Mouse (Mus musculus): ENCODE data around the gene Eppin. TPM values are rescaled to one million over a fixed set of nuclear protein-coding genes. Genes with fewer than 3 reads are reported as not detected.
"Not testable (repeated sequence)": the region's sequence is repeated elsewhere in the genome, so short reads cannot be mapped to it uniquely, and the experiment has no call there.

Eppin gene
- total RNA-seq (2021): not detected
- long read RNA-seq, experiment 1: 0 reads
- long read RNA-seq, experiment 2: 0 reads

DNA sequence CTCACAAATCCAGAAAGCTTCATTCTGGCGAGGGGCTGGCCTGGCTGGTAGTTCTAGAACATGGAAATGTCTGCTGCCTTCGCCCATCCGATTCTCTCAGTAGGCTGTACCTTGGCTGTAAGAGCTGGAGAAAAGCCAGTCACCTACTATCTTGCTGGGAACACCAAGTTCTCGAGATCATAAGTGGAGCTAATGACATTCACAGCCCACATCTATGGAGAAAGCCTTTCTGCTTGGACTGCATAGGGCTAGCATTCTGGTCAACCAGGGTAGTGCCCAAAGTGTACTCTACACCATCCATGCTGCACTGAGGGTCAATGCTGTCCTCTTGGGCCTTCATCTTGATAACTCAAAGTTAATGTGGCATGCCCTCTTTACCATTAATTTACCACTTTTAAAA lies at the start of gene Eppin:
Gene Eppin, minus strand, starts transcription at position 101 of the 400 bp plus-strand sequence.
- intact Hi-C loops (cut with DNase I): loop anchor here (5.0 kb wide), 1 partner anchor 134 kb away; no protein-coding TSS in a partner anchor
- DNase-seq: no peak
- TF ChIP-seq CTCF (IDR thresholded peaks at IDR 0.05): no peak
- no peak within 1 kb of the TSS for H3K27ac ChIP-seq
- H3K4me3 ChIP-seq: no peak within 1 kb of the TSS

- no peak for TF ChIP-seq CTCF (IDR thresholded peaks at IDR 0.05)
- no peak for DNase-seq
- H3K27ac ChIP-seq: no peak overlapping the region
- intact Hi-C loops (cut with DNase I): no loop called here
- H3K4me3 ChIP-seq: no peak overlapping the region
Observed at GRCm38 (mm10) chr2:164641881-164642673, 48.7 kb upstream of the Eppin start.

- Histone ChIP-seq H3K27ac (no peak overlapping the region), H3K4me3 (no peak overlapping the region)
- DNase-seq: no peak
- intact Hi-C loops (cut with DNase I): no loop called here
- TF ChIP-seq CTCF (IDR thresholded peaks at IDR 0.05): no peak
Observed at GRCm38 (mm10) chr2:164641129-164641528, 47.7 kb upstream of the Eppin start.

GRCm38 (mm10) chr2:164638696-164639095 lies 45.3 kb upstream of the Eppin start, which contains the start of gene Wfdc16:
TSS of gene Wfdc16 (minus strand) at chr2:164638796.
- no peak for TF ChIP-seq CTCF (IDR thresholded peaks at IDR 0.05)
- no peak within 1 kb of the TSS for H3K27ac ChIP-seq
- H3K4me3 ChIP-seq: no peak within 1 kb of the TSS
- DNase-seq: no peak
- intact Hi-C loops (cut with DNase I): no loop called here

- TF ChIP-seq CTCF (IDR thresholded peaks at IDR 0.05): no peak
- intact Hi-C loops (cut with DNase I): no loop called here
- Histone ChIP-seq H3K4me3 (no peak overlapping the region), H3K27ac (no peak overlapping the region)
- no peak for DNase-seq
Observed at GRCm38 (mm10) chr2:164635266-164635665, 41.9 kb upstream of the Eppin start.

- Histone ChIP-seq H3K27ac (no peak overlapping the region), H3K4me3 (no peak overlapping the region)
- intact Hi-C loops (cut with DNase I): no loop called here
- no peak for TF ChIP-seq CTCF (IDR thresholded peaks at IDR 0.05)
- no peak for DNase-seq
Observed at GRCm38 (mm10) chr2:164621775-164622174, 28.4 kb upstream of the Eppin start.

- DNase-seq: no peak
- no peak overlapping the region for H3K27ac ChIP-seq
- TF ChIP-seq CTCF (IDR thresholded peaks at IDR 0.05): no peak
- intact Hi-C loops (cut with DNase I): no loop called here
- no peak overlapping the region for H3K4me3 ChIP-seq
Observed at GRCm38 (mm10) chr2:164619050-164619449, 25.7 kb upstream of the Eppin start.

GRCm38 (mm10) chr2:164615386-164615785 lies 22.0 kb upstream of the Eppin start:
- intact Hi-C loops (cut with DNase I): no loop called here
- no peak for TF ChIP-seq CTCF (IDR thresholded peaks at IDR 0.05)
- Histone ChIP-seq H3K4me3 (no peak overlapping the region), H3K27ac (no peak overlapping the region)
- no peak for DNase-seq

GRCm38 (mm10) chr2:164613471-164613870 lies 20.1 kb upstream of the Eppin start, which contains the start of the genes Wfdc6b and Wfdc8:
TSS of gene Wfdc6b (plus strand) at chr2:164613522.
TSS of gene Wfdc8 (minus strand) at chr2:164613626.
- peak; percentile 59 for DNase-seq
- H3K27ac ChIP-seq; intact Hi-C loops (cut with DNase I); H3K4me3 ChIP-seq: not testable (repeated sequence)

GRCm38 (mm10) chr2:164608781-164609180 lies 15.4 kb upstream of the Eppin start:
- no peak for TF ChIP-seq CTCF (IDR thresholded peaks at IDR 0.05)
- intact Hi-C loops (cut with DNase I): no loop called here

DNA sequence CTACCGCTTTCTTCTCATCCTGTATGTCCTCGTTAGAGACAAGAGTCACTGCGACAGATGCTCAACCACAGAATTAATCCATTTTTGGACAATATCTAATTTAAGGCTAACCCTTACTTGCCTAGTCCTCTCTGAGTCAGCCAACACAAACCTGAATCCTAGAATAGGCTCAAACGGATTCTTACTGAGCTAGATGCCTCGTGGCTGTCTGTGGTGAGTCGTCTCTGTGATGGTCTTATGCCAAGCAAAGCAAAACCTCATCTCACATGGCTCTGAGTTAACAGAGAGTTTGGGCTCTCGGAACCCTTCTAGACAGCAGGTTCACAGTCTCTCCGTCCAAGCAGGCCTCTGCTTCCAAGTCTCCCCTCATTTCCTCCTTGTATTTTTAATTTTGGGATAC lies 11.0 kb upstream of the Eppin start:
- Histone ChIP-seq H3K27ac (no peak overlapping the region), H3K4me3 (no peak overlapping the region)
- no peak for DNase-seq
- no peak for TF ChIP-seq CTCF (IDR thresholded peaks at IDR 0.05)
- intact Hi-C loops (cut with DNase I): no loop called here

More at GRCm38 (mm10) chr2:164608781-164609180, 15.4 kb upstream of the Eppin start:
- no peak for DNase-seq
- no peak overlapping the region for H3K4me3 ChIP-seq
- H3K27ac ChIP-seq: no peak overlapping the region

- no peak for DNase-seq
- no peak for TF ChIP-seq CTCF (IDR thresholded peaks at IDR 0.05)
- intact Hi-C loops (cut with DNase I): no loop called here
- no peak overlapping the region for H3K4me3 ChIP-seq
- H3K27ac ChIP-seq: no peak overlapping the region
Observed at GRCm38 (mm10) chr2:164603482-164603881, 10.1 kb upstream of the Eppin start.

- H3K27ac ChIP-seq: no peak overlapping the region
- no peak overlapping the region for H3K4me3 ChIP-seq
- no peak for DNase-seq
- peak; percentile 29; the same call in 1 of the 2 replicates for TF ChIP-seq CTCF (IDR thresholded peaks at IDR 0.05)
- intact Hi-C loops (cut with DNase I): no loop called here
Observed at GRCm38 (mm10) chr2:164600179-164600578, 6.8 kb upstream of the Eppin start.

Measured in gastrocnemius, adult 2 months (tissue).